Mouse (Mus musculus) megakaryocyte, embryonic 14.5 days (primary cell): ENCODE results near the gene Cmtm5.

Source experiments
- FLI1 ChIP-seq: IDR thresholded peaks from 2 replicates; pipeline ENCODE4 v1.6.1; 2012; ENCODE audit warnings: low read length, inconsistent platforms, mixed read lengths
- GATA1 ChIP-seq: IDR thresholded peaks from 3 replicates; pipeline ENCODE4 v1.6.1; 2012; ENCODE audit warnings: mixed read lengths, low read length, inconsistent platforms, borderline replicate concordance

DNA sequence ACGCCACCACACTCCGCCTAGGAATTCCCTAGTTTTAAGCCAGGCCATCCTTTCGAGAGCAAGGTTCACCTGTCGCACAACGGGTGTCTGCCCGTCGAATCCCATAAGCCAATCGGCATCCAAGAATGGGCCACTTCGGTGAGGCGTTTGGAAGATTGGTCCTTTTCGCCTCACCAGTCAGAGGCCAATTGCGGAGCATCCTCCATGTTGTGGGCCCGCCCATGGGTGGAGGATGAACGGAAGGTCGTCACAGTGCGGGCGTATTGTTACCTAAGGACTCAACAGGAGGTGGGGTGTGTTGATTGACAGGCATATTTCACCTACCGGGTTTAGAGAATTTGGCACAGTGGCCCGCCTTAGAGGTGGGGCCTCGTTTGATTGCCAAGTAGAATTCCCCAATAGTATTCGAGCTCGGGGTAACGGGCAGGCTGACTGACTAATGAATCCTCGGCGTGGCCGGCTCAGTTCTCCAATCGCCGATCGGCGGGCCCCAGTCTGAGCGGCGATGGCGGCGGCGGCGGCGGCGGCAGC lies 42.3 kb upstream of the Cmtm5 start:
- TF ChIP-seq GATA1 (no peak), FLI1 (no peak)
